ENCODE assay signal across 17 mouse cellular contexts in the genomic region with DNA sequence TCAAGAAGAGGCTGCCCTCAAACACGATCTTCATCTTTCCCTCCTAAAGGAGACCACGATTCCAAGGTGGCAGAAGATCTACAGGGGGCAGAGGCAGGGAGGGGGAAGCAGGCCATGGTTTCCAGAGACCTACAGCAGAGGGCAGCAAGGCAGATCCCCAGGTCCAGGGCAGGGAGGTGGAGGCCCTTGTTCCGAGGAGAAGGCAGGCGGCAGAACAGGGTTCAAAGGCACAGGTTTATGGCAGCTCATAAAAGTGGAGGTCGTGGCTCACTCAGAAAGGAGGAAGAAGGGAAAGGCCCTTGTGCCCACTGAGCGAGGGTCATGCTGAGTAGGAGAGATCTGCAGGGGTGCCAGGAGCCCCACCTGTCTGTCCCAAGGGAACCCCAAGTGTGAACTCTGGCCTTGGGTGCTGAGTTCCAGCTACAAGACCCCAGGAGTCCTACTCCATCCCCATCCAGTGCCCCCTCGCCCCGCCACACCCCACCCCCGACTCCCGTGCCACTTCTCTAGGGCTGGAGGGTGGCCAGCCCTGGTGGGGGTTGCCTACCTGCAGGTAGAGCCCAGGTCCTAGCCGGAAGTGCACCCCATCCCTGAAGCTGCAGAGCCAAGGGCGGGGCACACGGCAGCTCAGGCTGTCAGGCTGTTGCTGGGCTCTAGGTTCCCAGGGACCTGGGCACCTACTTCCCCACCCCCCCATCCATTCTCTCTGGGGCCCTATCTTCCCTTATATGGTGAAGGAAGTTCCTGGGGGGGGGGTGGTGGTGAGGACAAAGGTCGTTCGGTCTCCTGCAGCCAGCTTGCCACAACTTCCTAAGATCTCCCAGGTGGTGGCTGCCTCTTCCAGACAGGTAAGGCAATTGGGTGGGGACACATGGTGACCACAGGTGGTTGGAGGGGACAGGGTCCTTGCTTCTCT. TPM values are rescaled to one million over a fixed set of nuclear protein-coding genes. Genes with fewer than 3 reads are reported as not detected.
DNase-seq lines count a peak whose midpoint lies in the region; ATAC-seq lines count a peak whose summit lies in the region.
"Had no signal": no experiment of that assay in that cellular context is flagged by ENCODE, and none has a peak within 500 bp of the region (broad histone marks: within the 10 kb centered on the region; RNA-seq: fewer than 3 reads in every experiment).

A gene (plus strand): TSS at position 788 of the 916 bp plus-strand sequence.

- H3K27ac ChIP-seq in midbrain, embryonic 10.5 days (replicated peaks) = peak within 1 kb of the TSS; percentile 55; the same call in 1 of the 2 replicates
- H3K27ac ChIP-seq in midbrain, embryonic 13.5 days = no peak within 1 kb of the TSS
- H3K27ac ChIP-seq in kidney, embryonic 16.5 days (ENCODE audit: low read length) = no peak within 1 kb of the TSS
- H3K27ac ChIP-seq in neural tube, embryonic 15.5 days (replicated peaks) = no peak within 1 kb of the TSS
- H3K27ac ChIP-seq: forebrain, embryonic 15.5 days; hindbrain, embryonic 10.5 days; layer of hippocampus, adult 2 months; lung, embryonic 15.5 days had no signal

- H3K4me2 ChIP-seq in midbrain, embryonic 13.5 days (replicated peaks) = no peak within 1 kb of the TSS
- H3K4me2 ChIP-seq in kidney, embryonic 16.5 days (replicated peaks; ENCODE audit: low read depth, low read length) = peak within 1 kb of the TSS; percentile 24; the same call in 1 of the 2 replicates
- H3K4me2 ChIP-seq in neural tube, embryonic 15.5 days = no peak within 1 kb of the TSS
- H3K4me2 ChIP-seq: forebrain, embryonic 15.5 days; heart, embryonic 12.5 days; lung, embryonic 15.5 days had no signal

- no peaks in the 10 kb centered on the region for H3K36me3 ChIP-seq in midbrain, embryonic 10.5 days
- H3K36me3 ChIP-seq in midbrain, embryonic 13.5 days = no peaks in the 10 kb centered on the region
- no peaks in the 10 kb centered on the region for H3K36me3 ChIP-seq in kidney, embryonic 16.5 days (ENCODE audit: insufficient read depth, low read length)
- no peaks in the 10 kb centered on the region for H3K36me3 ChIP-seq in neural tube, embryonic 15.5 days
- H3K36me3 ChIP-seq: forebrain, embryonic 15.5 days; heart, embryonic 12.5 days; hindbrain, embryonic 10.5 days; lung, embryonic 15.5 days had no signal

- no peaks in the 10 kb centered on the region for H3K27me3 ChIP-seq in midbrain, embryonic 10.5 days (ENCODE audit: low read depth, poor library complexity, severe bottlenecking)
- no peaks in the 10 kb centered on the region for H3K27me3 ChIP-seq in midbrain, embryonic 13.5 days
- no peaks in the 10 kb centered on the region for H3K27me3 ChIP-seq in kidney, embryonic 16.5 days (ENCODE audit: insufficient read depth, low read length)
- no peaks in the 10 kb centered on the region for H3K27me3 ChIP-seq in neural tube, embryonic 15.5 days (replicated peaks)
- H3K27me3 ChIP-seq: forebrain, embryonic 15.5 days; heart, embryonic 12.5 days; lung, embryonic 15.5 days had no signal

- peaks cover 3% of the 10 kb centered on the region; the same call in 1 of the 2 replicates for H3K4me1 ChIP-seq in midbrain, embryonic 10.5 days
- no peaks in the 10 kb centered on the region for H3K4me1 ChIP-seq in midbrain, embryonic 13.5 days (replicated peaks)
- H3K4me1 ChIP-seq in kidney, embryonic 16.5 days (ENCODE audit: insufficient read depth, low read length) = peaks cover 4% of the 10 kb centered on the region; the same call in 1 of the 2 replicates
- no peaks in the 10 kb centered on the region for H3K4me1 ChIP-seq in neural tube, embryonic 15.5 days
- H3K4me1 ChIP-seq: forebrain, embryonic 15.5 days; lung, embryonic 15.5 days had no signal

- WGBS in midbrain, embryonic 10.5 days = 62% methylated on average over 15 of the region's 15 CpGs
- WGBS in midbrain, embryonic 13.5 days = 68% methylated on average over 15 of the region's 15 CpGs
- 37% methylated on average over 12 of the region's 15 CpGs for WGBS in kidney, embryonic 16.5 days
- WGBS in neural tube, embryonic 15.5 days = 36% methylated on average over 15 of the region's 15 CpGs

- no peak for DNase-seq in midbrain, embryonic 10.5 days (ENCODE audit: low spot score)
- DNase-seq in urinary bladder, postnatal 25 days (ENCODE audit: low spot score) = no peak
- DNase-seq: cerebellum, adult 11 months; liver; right cerebral cortex, postnatal 14 days; thymus, postnatal 25 days had no signal

- no peak within 1 kb of the TSS for H3K4me3 ChIP-seq in midbrain, embryonic 10.5 days
- no peak within 1 kb of the TSS for H3K4me3 ChIP-seq in midbrain, embryonic 13.5 days (replicated peaks)
- peak within 1 kb of the TSS; percentile 14; the same call in 1 of the 2 replicates for H3K4me3 ChIP-seq in kidney, embryonic 16.5 days (ENCODE audit: low read length)
- H3K4me3 ChIP-seq in neural tube, embryonic 15.5 days (replicated peaks) = no peak within 1 kb of the TSS
- H3K4me3 ChIP-seq: forebrain, embryonic 15.5 days; heart, embryonic 12.5 days; hindbrain, embryonic 10.5 days; layer of hippocampus, adult 2 months; lung, embryonic 15.5 days had no signal

- H3K9me3 ChIP-seq in midbrain, embryonic 10.5 days (replicated peaks) = no peaks in the 10 kb centered on the region
- no peaks in the 10 kb centered on the region for H3K9me3 ChIP-seq in midbrain, embryonic 13.5 days
- no peaks in the 10 kb centered on the region for H3K9me3 ChIP-seq in kidney, embryonic 16.5 days (ENCODE audit: low read length)
- H3K9me3 ChIP-seq in neural tube, embryonic 15.5 days (replicated peaks) = no peaks in the 10 kb centered on the region
- H3K9me3 ChIP-seq: forebrain, embryonic 15.5 days; heart, embryonic 12.5 days; hindbrain, embryonic 10.5 days; lung, embryonic 15.5 days had no signal

- H3K9ac ChIP-seq in midbrain, embryonic 13.5 days (replicated peaks) = no peak within 1 kb of the TSS
- peak within 1 kb of the TSS; percentile 17; the same call in 1 of the 2 replicates for H3K9ac ChIP-seq in kidney, embryonic 16.5 days (replicated peaks; ENCODE audit: low read length)
- H3K9ac ChIP-seq in neural tube, embryonic 15.5 days (replicated peaks) = no peak within 1 kb of the TSS
- H3K9ac ChIP-seq: forebrain, embryonic 15.5 days; heart, embryonic 12.5 days; lung, embryonic 15.5 days had no signal

- ATAC-seq in midbrain, embryonic 13.5 days = no peak
- ATAC-seq in kidney, embryonic 16.5 days (ENCODE audit: low FRiP score, low TSS enrichment) = peak; percentile 66
- peak; percentile 47; the same call in 1 of the 2 replicates for ATAC-seq in megakaryocyte, adult 5-6 weeks (ENCODE audit: poor library complexity, severe bottlenecking)
- ATAC-seq in neural tube, embryonic 15.5 days (ENCODE audit: low FRiP score) = no peak
- ATAC-seq in activated CD4-positive, CD25-positive, alpha-beta regulatory T cell, adult 4 months = no peak
- ATAC-seq: forebrain, embryonic 15.5 days had no signal

RNA-seq across cellular contexts. Expression of the gene that starts here (rescaled TPM):
- polyA plus RNA-seq in midbrain, embryonic 10.5 days (2016; fragmentation: Nextera tagmentation; extraction: Ambion mirVana) = 0.15 and 0.25 TPM in 2 replicates
- polyA plus RNA-seq in midbrain, embryonic 13.5 days (2015; fragmentation: Nextera tagmentation; extraction: Ambion mirVana) = 0.20 and 0.30 TPM in 2 replicates
- polyA plus RNA-seq in kidney, embryonic 16.5 days (2015; fragmentation: Nextera tagmentation; extraction: Ambion mirVana) = 17.5 and 18.0 TPM in 2 replicates
- total RNA-seq in megakaryocyte, adult 5-6 weeks (2015) = not detected in 2 replicates
- not detected in 2 replicates for total RNA-seq in megakaryocyte, adult 5-6 weeks (2017)
- 0.33 and 5.9 TPM in 2 replicates for polyA plus RNA-seq in neural tube, embryonic 15.5 days (2015; fragmentation: Nextera tagmentation; extraction: Ambion mirVana)
- under 1 TPM in 1 of 2 experiments, not detected in 1; 0.13 TPM for polyA plus RNA-seq in activated CD4-positive, CD25-positive, alpha-beta regulatory T cell, adult 4 months (2017; shearing (Covaris generic))
- total RNA-seq: gastrocnemius, adult 8-10 months had no signal

Comparison
In these comparisons a context has a peak if more than half of its experiments do, and no peak if none do; other contexts are left out.
1. Peak in ATAC-seq in megakaryocyte, adult 5-6 weeks; RNA of the gene not detected or under 1 TPM.